Mouse (Mus musculus) kidney, postnatal 36 days (tissue): ENCODE measurements at regions not wholly inside any gene's neighbourhood (a gene's known extent, or its start where the extent isn't known, plus 50 kb on each side); places are given as distances from the start of the nearest gene placed in this dataset.

Experiments
- DNase-seq, 2 experiments: peaks; one replicate each; pipeline ENCODE4 v3.0.0; 2021 to 2022; ENCODE audit warnings: mixed read lengths in 2 of 2

DNA sequence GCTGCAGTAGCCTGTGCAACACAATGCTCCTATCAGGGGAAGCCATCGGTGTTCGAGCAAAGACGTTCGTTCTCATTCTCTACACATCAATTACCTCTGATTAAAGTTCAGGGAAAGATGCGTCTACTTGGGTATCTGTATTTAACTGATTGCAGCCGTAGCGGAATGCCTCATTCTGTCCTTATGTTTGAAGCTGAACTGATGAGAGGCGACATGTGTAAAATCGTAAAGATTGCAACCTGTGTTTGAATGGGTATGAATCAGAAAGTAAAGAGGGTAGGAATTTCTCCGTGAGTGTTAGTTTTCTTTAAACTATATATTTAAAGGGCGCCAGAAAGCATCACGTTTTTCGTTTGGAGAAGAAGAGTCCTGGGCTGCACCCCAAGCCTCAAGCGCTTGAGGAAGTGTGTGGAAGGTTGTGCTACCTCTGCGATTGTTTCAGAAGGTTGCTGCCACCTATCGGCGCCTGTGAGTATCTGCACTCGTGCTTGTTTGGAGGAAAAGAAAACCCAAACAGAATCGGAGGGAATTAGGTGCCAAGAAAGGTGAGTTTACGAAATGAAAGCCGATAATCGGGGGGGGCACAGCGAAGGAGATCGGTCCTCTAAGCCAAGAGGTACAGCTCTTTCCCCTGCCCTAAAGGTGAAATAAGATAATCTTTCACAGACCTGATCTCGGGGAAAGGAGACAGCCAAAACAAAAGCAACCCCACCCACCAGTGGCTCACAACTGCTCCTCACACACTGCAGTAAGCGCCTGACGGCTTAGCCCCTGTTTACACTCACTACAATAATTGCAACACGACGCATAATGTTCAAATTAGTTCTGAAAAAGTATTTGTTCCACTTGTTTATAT, 346.4 kb upstream of the Prkcq start:
- peak; percentile 36 to 83 for DNase-seq

DNA sequence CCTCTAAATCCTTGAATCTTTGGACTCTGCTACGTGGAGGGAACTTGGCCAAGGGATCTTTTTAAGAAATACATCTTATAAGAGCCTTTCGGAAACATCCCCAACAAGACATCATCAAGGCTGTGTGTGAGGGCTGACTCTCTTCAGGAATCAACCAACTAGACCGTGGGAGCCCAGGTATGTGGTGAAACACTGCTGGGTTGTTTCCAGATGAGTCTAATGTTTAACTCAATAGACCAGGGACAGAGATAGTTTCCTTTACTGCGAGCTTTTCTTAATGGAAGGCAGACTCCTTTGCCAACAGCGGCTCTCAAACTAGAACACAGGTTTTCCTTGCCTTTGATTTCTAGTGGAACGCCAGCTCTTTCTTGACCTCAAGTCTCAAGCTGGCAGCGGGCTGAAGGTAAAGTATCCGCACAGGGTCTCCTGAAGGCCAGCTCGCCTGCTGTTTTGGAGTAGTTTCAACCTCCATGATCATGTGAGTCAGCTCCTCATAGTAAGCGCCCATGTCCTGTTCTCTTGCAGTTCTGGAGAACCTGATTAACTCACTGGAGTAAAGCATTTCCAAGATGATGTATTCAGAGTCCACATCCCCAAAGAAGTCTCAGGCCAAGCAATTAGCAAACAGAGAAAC, 345.7 kb upstream of the Prkcq start:
- peak; percentile 19 to 77 for DNase-seq

DNA sequence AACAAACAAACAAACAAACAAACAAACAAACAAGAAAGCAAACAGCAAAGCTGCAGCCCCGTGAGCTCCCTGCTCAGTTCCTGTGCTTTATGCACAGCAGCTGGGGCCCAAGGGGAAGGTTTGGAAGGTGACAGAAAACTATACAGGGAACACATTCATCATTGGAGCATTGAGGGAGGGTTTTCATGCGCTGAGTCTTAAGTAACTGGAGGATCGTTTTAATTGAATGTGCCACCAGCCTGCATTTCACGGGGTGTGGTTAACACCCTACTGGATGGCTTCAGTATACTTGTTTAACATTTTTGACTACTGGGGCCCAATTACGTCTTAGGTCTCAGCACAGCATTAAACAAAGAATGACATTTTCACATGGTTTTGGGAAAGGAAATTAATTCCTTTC, 331.9 kb upstream of the Prkcq start:
- DNase-seq, result no peak

DNA sequence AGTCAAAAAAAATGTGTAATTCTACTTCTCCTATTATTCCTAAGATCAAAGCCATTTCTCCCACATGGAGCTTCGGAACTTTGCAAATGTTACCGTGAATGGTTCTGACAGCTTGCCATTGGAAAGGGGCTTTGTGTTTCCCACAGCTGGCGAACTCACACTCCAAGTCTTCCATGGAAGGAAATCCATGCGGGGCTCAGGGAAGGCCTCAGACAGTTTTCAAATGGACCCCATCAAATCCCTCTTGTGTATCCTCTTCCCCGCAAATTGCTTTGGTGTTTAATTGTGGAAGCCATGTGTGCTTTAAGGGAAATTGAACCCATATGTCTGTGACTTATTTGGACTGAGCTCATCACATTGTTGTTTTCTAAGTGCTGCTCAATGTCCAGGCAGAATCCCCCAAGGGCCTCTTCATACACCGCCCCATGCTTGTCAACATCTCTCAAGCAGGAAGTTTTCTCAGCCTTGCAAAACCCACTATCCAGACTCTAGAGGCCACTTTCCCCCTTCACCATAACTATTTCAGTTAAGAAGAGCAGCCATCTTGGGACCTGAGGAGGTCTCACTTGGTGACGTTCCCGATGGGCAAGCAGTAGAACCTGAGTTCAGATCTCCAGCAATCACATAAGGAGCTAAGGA, 310.1 kb upstream of the Prkcq start:
- DNase-seq, result no peak

GRCm38 (mm10) chr2:10864451-10864850, 307.5 kb upstream of the Prkcq start:
- no peak for DNase-seq

DNA sequence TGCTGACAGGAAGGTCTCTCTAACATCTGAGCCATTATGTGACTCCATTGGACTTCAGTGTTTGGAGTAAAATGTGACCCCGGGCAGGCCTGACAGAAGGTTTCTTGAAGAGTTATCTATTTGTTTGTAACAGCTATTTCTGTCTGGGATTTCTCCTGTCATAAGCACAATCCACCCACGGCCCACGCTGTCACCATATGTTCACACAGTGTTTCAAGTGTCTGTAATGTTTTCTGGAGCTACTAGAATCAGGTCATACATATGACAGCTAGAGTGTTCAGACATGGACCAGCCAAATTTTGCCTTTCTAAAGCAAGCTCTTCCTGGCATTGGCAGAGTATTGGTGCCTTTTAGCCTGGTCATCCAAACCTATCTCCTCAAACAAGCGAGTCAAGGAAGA, 297.6 kb upstream of the Prkcq start:
- no peak for DNase-seq

GRCm38 (mm10) chr2:10901926-10902325, 270.0 kb upstream of the Prkcq start:
- no peak for DNase-seq

- no peak for DNase-seq
Measured at GRCm38 (mm10) chr2:10919955-10920354, 252.0 kb upstream of the Prkcq start.

GRCm38 (mm10) chr2:10920686-10921485, 251.0 kb upstream of the Prkcq start:
- no peak for DNase-seq

- no peak for DNase-seq
Measured at GRCm38 (mm10) chr2:10921486-10922450, 250.1 kb upstream of the Prkcq start.

GRCm38 (mm10) chr2:10923984-10924383, 247.9 kb upstream of the Prkcq start:
- DNase-seq, result no peak

DNA sequence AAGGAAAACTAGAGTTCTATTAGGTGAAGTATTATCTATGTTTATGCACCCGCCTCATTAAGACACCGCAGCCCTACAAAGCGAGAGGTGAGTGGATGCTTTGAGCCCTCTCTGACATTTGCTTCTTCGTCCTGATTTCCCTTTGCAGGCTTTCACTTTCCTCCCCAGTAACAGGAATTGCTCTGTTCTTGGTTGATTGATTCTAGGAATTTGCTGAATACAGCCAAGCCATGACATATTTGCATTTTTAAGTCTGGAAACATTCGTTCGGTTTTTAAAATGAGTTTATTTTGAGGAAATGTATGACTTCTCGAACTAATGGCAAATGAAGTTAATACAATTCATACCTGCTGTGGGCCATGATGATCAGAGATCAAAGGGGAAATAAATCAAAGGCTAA, 246.5 kb upstream of the Prkcq start:
- no peak for DNase-seq

DNA sequence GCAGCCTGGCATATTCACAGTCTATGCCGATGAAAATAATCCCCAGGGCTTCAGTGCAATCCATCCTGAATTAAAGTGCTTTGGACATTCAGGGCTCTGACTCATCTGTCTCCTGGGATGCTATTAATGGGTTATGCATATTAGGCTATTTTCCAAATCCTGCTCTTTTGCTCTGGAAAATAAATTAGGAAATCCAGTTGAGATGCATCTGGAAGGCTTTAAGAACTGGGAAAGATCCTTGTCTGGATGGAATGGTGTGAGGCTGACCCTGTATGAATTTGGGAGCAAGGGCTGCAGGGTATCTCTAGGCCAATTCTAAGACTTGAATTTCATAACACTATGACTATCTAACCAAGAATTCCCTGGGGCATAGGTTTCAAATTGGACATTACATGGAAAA, 234.5 kb upstream of the Prkcq start:
- peak in 1 of 2 experiments; percentile 2 for DNase-seq

GRCm38 (mm10) chr2:10965224-10965623, 206.7 kb upstream of the Prkcq start:
- DNase-seq, result no peak

DNA sequence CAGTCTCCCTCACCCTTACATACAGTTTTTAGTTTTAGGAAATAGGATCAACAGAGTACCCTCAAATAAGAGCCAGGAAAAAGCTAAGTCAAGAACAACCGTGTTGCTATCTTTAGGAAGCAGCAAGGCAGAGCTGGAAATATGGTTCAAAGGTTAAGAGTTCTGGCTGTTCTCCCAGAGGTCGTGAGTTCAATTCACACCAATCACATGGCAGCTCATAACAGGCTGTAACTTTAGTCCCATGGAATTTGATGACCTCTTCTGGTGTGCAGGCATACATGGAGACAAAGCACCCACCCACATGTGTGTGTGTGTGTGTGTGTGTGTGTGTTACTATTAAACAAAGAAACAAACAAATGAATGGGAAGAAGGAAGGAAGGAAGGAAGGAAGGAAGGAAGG, 205.0 kb upstream of the Prkcq start:
- DNase-seq, result peak; percentile 47 to 69

GRCm38 (mm10) chr2:10969111-10969689, 202.7 kb upstream of the Prkcq start:
- DNase-seq, result no peak

- no peak for DNase-seq
Measured at GRCm38 (mm10) chr2:10972051-10972450, 199.9 kb upstream of the Prkcq start.

DNA sequence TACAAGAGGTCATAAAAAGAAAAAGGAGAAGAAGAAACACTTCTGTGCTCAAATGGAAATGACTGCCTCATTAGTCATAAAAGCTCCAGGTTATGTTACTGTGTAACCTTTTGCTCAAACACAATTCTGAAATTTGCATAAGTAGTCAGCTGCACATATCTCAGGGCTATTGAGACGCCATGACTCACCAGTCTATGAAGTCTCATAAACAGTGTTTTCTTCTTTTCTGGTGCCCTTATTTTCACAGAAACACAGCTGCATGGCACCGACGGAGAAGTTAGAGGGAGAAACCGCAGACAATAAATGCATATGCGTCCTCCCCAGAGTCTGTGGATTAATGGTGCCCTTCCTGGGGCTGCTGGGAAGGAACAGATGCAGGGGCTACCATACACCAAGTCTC, 193.1 kb upstream of the Prkcq start:
- peak in 1 of 2 experiments; percentile 13 for DNase-seq

- no peak for DNase-seq
Measured at GRCm38 (mm10) chr2:10986101-10986500, 185.8 kb upstream of the Prkcq start.

- DNase-seq, result no peak
Measured at GRCm38 (mm10) chr2:10990043-10990728, 181.7 kb upstream of the Prkcq start.

DNA sequence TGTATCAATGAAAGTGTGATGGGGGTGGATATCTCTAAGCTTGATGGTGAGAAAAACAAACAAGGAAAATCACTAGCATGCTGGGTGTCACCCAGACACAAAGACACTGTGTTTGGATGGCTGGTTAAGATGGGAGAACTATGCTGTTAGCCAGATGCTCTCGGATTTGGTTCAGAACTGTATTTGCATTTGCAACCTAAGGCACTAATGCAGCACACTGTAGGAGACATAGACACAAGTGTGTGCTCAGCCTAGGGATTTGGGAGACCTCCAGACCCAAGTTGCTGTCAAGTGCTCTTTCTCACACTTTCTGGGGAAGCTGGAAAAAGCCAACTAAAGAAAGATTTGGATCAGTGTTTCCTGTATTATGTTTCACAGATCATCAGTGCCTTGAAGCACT, 173.1 kb upstream of the Prkcq start:
- no peak for DNase-seq
